Mouse (Mus musculus) layer of hippocampus, adult 8-10 months (tissue): ENCODE data around the gene Ank3. TPM values are rescaled to one million over a fixed set of nuclear protein-coding genes. Genes with fewer than 3 reads are reported as not detected.
A peak's percentile ranks its signal among the peaks of the same experiment; 100 is the strongest.

Experiments used
- DNase-seq, 2 experiments: peaks; one replicate each; pipeline ENCODE4 v3.0.0; 2022; ENCODE audit warnings: low spot score in 2 of 2
- total RNA-seq, 4 experiments: library from RNA; stranded (reverse); gene quantifications; 2 replicates each; pipeline ENCODE4 v1.2.4; 2022

Gene Ank3
- total RNA-seq, 4 experiments from 2014 or later: 396 to 490 (median 435) TPM

- no peak for DNase-seq
These were observed 73.3 kb downstream of the Ank3 start for GRCm38 (mm10) chr10:69471841-69472240.

DNA sequence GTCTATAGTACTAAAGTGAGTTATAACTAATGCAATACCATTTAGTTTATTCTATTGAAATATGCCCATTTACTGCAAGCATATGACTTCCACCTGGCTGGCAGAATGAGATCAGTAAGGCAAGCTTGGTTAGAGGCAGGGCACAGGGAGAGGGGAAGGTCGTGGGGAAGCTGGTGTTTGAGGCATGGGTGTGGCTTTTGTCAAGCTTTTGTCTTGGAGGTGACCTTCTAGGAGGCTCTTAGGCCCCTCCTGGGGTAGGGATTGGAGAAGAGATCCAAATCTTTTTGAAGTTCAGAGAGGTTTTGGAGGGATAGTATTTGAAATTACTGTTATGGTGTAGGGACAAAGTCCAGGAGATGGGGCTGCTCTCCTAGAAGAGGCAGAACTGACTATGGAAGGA is 78.3 kb downstream of the Ank3 start:
- no peak for DNase-seq

DNA sequence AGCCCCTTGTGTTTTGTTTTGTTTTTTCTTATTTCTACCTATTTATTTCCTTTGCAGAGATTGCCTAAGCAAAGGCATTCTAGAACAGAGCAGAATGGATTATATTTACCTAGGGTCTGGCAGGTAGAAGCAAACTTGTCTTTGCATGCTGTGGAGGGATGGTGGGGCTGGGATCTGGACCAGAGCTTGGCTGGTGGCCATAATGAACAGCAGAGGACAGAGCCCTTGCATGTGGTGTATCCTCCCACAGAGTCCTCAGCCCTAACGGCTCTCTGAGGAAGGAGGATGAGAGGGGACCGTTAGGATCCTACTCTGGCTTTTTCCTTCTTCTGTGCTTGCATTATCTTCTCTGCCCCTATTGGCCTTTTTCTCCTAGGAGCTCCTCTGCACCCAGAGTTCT is 79.1 kb downstream of the Ank3 start:
- DNase-seq: no peak

GRCm38 (mm10) chr10:69478831-69479230 is 80.3 kb downstream of the Ank3 start:
- DNase-seq: no peak

- DNase-seq: peak; percentile 32 to 42
These were observed 86.7 kb downstream of the Ank3 start for GRCm38 (mm10) chr10:69485191-69485786.

DNA sequence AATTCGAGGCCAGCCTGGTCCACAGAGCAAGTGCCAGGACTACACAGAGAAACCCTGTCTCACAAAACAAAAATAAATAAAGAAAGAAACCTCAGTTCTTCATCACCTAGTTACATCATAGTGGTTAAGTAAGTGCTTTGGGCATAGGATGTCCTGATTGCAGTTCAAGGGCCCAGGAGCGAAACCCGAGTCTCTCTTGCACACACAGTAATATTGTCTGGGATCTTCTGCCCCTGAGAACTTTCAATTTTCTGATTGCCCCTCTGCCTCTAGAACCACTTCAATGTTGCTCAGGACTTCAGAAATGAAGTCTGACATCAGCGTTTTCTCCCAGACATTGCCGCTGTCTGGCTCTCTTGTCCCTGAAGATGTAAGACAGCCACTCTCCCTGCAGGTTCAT is 91.6 kb downstream of the Ank3 start:
- DNase-seq: no peak

DNA sequence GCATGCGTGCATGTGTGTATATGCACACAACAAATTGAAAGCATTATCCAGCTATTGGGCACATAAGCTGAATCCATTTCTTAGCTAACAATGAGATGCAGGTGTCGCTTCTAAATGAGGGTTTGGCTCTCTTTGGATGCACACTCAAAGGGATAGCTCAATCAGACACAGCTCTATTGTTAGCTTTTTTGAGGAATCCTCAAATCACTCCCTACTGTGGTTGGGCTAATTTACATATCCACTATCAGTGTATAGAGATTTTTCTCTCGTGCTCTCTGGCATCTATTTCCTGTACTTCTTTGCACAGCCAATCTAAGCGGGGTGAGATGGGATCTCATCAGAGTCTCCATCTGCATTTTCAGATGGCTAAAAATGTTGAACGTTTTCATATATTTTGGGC is 93.4 kb downstream of the Ank3 start:
- DNase-seq: no peak

DNA sequence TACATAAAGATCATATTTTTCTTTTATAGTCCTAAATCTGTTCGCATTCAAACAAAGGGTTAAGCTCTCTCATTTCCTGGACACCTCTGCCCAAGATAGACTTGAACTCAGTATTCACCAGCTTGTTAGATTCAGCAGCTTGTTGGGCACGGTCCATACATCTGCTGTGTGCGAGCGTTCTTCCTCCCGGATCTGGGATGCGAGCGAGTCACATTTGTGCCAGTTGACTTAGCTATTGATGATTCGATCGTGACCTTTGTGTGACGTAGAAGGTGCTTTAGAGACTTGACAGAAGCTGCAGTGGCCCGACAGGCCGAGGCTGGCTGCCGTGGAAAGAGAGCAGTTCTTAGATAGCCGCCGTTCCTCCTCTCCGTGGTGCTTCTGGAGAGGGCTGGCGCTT is 98.8 kb downstream of the Ank3 start:
- peak; percentile 26 to 50 for DNase-seq

DNA sequence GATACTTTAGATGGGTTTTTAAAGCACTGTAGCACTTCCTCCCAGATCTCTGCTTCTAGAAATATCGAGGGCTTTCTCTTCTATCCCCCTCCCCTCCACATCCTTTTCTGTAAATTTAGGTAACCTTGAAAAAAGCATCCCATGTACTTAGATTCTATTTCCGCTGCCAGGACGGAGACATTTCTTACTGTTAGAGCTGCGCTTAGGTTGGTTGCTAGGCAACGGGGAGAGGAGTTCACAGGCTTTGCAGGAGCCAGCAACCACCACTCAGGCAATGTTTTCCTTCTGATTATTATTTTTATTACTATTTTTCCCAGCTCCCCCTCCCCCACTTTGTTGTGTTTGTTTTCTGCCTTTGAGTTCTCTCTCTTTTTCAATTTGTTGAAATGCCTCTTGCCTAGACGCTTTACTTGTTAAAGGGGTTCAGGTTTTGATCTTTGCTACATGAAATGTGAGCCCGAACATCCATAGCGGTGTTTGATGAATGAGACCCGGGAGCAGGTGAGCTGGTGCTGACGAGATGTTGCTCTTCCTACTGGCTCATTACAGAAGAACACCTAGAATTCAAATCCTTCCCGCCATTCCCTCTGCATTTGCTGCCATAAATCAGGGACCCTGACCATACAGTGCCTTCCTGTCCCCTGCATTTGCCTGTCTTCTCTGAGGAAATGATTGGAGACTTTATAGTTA is 101.7 kb downstream of the Ank3 start:
- DNase-seq: peak; percentile 56 to 58

DNA sequence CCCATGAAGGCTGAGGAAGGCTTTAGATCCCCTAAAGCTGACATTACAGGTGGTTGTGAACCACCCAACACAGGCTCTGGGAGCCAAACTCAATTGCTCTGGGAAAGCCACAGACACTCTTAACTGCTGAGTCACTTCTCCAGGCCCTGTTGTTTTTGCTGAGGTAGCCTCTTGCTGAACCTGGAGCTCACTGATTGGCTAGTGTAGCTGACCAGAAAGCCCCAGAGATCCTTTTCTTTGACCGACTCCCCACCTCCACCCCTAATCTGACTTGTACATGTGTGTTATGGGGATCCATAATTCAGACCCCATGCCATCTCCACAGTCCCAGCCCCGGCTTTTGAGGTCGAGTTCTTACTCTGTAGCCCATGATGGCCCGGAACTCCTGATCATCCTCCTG is 105.2 kb downstream of the Ank3 start:
- DNase-seq: no peak

- no peak for DNase-seq
These were observed 109.1 kb downstream of the Ank3 start for GRCm38 (mm10) chr10:69507719-69508118.

- no peak for DNase-seq
These were observed 111.8 kb downstream of the Ank3 start for GRCm38 (mm10) chr10:69510392-69510791.

DNA sequence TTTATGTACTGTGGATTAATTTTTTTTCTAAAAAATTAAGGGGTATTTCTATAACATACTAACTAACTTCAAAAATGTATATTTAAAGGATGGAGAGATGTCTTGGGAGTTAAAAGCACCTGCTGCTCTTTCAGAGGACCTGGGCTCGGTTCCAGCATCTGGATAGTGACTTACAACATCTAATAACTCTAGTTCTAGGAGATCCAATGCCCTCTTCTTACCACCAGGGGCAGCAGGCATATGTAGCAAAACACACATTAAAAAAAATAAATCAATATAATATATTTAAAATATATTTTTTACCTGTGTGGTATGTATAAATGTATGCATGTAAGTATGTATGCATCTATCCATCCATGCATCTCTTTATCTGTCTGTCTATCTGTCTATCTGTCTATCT is 112.7 kb downstream of the Ank3 start:
- DNase-seq: no peak

- DNase-seq: no peak
These were observed 123.4 kb downstream of the Ank3 start for GRCm38 (mm10) chr10:69521977-69522376.

- no peak for DNase-seq
These were observed 124.6 kb downstream of the Ank3 start for GRCm38 (mm10) chr10:69523202-69523601.

GRCm38 (mm10) chr10:69527318-69527717 is 128.7 kb downstream of the Ank3 start:
- DNase-seq: no peak

GRCm38 (mm10) chr10:69528746-69529145 is 130.2 kb downstream of the Ank3 start:
- no peak for DNase-seq

DNA sequence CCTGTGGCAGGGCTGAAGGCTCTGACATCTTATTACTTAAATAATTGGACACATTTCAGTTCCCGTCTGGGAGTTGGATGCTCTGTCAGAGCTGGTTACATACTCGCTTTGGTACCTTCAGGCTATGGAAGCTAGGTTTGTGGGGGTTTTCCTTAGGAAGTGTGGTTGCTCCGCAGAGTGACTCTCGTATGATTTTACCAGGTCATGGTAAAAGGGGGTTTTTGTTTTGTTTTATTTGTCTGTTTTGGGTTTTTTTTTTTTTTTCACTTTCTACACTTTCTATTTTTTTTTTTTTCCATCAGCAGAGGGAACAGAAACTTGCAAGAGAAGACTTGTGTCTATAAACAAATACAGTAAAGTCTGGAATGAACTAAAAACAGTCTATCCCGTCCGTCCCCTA is 131.8 kb downstream of the Ank3 start:
- DNase-seq: no peak

- DNase-seq: no peak
These were observed 133.0 kb downstream of the Ank3 start for GRCm38 (mm10) chr10:69531569-69531968.

DNA sequence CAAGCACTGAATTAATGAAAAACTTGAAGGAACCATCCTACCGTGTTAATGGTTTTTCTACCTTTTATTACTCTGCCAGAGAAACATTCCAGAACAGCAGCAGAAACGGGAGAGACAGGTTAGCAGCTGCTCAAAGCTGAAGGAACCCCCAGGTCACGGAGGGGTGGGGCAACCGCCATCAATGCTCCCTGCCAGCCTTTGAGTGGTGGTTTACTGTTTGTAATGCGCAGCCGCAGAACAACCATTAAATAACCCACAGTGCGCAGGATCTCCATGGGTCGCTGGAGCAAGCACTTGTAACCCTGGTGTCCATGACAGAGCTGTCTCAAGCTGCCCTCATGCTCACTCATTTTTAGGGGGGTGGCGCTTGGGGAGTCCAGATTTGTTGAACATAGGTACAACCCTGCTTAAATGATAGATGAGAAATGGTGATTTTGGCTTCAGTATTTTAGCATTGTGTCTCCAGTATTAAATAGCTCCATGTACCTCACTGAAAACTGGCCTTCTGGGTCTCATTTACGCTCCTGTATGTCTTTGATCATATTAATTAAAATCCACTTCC is 133.7 kb downstream of the Ank3 start:
- no peak for DNase-seq

DNA sequence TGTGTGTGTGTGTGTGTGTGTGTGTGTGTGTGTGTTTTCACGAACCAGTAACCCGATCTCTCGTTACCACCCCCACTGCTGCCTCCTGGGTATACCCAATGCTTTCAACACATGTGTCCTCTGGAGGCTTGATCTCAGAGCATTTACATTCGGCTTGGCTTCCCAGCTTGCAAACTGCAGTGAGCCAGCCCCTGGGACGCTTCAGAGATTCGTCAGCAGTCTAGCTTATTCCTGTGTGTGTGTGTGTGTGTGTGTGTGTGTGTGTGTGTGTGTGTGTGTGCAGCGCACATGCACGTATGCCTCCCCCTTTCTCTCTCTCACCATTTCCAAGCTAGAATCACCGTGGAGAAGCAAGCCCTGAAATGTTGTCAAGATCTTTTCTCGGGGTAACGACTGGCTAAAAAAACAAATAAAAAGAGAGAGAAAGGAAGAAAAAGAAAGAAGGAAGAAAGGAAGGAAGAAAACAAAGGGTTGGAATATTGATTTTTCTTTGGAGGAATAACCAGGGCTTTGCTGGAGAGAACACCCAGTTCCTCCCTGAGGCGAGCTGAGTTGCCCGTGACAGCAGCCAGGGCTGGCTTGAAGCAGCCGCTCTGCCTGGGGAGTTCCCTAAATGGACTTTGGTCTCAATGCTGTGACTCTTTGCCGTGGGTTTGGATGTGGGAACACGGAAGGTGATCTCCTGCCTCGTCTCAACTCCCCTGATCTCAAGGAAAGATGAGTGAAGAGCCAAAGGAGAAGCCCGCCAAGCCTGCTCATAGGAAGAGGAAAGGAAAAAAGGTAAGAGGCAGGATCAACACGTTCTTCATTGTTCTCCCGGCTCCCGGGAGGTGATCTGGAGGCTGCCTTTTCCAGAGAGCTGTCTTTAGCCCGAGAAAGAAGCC is 135.2 kb downstream of the Ank3 start:
- peak; percentile 38 to 58 for DNase-seq

DNA sequence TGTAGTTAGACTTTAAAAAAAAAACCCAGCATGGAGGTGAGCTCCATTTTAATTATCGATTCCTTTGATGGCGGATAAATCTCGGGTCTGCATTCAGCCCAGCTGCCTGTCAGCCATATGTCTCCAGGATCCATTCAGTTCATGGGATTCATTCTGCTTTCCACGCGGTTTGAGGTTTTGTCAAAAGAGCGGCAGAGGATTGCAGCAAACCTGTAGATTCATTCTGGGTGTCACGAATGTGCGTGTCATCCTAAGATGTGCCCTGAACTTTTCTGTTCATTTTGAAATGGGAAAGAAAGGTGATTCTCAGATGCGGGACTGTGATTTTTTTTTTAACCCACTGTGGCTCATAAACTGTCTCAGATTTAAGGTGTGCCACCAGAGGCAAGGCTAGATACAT is 136.1 kb downstream of the Ank3 start:
- DNase-seq: no peak
